Mouse (Mus musculus) brain, embryonic 14.5 days (tissue): ENCODE data around the gene Ubxn10. TPM values are rescaled to one million over a fixed set of nuclear protein-coding genes. Genes with fewer than 3 reads are reported as not detected.
A peak's percentile ranks its signal among the peaks of the same experiment; 100 is the strongest.

Source experiments
- DNase-seq: peaks from one replicate; pipeline ENCODE4 v3.0.0-alpha.2; 2011; ENCODE audit warnings: low read depth
- CTCF ChIP-seq: fragments of 200-500 bp; IDR thresholded peaks from 2 replicates; pipeline ENCODE4 v1.5.1; 2012; ENCODE audit warnings: inconsistent platforms, mild to moderate bottlenecking, moderate library complexity, borderline replicate concordance; ENCODE audit not compliant: insufficient read depth, insufficient read length; ENCODE audit errors: extremely low read depth
- POLR2A ChIP-seq: fragments of 200-500 bp; IDR thresholded peaks from 2 replicates; pipeline ENCODE4 v1.6.1; 2012; ENCODE audit warnings: mild to moderate bottlenecking, inconsistent platforms, borderline replicate concordance; ENCODE audit not compliant: poor library complexity, insufficient read depth, insufficient read length, severe bottlenecking; ENCODE audit errors: extremely low read depth
- polyA plus RNA-seq: library from polyadenylated mRNA; depleted of rRNA; stranded (reverse); fragments of >200 nt; gene quantifications from 2 replicates; pipeline ENCODE4 v1.2.3, GENCODE M21; 2012

Ubxn10 gene
- polyA plus RNA-seq, 1 experiment: 5.3 TPM

- no peak for TF ChIP-seq POLR2A
- no peak for TF ChIP-seq CTCF
- DNase-seq: no peak
These were observed 39.7 kb downstream of the Ubxn10 start for GRCm38 (mm10) chr4:138697166-138697860.

- peak; percentile 85 for DNase-seq
- TF ChIP-seq CTCF (no peak), POLR2A (no peak)
These were observed 40.2 kb downstream of the Ubxn10 start for GRCm38 (mm10) chr4:138696720-138697119.

DNA sequence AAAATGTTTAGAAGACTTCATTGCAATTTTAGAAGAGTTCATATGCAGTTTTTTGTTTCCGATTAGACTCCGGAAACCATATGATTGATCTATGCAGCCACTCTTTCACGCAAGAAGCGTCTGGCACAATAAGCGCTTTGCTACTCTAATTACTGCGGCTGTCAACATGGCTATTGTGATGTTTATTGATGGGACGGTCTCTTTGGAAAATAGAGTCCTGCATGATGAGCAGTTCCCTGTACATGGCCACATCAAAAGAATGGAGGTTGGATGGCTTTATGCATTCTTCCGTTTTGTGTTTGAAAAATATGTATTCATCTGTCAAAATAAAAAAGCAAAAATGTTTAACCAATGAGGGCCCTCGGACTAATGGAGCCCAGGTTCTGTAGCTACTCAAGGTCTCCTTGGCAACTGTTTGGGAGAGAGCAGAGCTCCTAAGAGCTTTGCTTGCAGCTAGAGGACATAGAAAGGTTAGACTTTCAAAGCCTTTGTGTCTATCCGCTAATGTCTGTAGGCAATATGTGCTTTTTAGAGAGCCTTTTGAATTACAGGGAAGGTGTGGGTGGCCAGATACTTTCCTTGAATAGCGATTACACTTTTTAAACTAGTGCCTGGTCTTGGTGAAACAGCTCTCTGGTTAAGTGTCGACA lies 43.8 kb downstream of the Ubxn10 start:
- TF ChIP-seq POLR2A (no peak), CTCF (no peak)
- peak; percentile 71 for DNase-seq

DNA sequence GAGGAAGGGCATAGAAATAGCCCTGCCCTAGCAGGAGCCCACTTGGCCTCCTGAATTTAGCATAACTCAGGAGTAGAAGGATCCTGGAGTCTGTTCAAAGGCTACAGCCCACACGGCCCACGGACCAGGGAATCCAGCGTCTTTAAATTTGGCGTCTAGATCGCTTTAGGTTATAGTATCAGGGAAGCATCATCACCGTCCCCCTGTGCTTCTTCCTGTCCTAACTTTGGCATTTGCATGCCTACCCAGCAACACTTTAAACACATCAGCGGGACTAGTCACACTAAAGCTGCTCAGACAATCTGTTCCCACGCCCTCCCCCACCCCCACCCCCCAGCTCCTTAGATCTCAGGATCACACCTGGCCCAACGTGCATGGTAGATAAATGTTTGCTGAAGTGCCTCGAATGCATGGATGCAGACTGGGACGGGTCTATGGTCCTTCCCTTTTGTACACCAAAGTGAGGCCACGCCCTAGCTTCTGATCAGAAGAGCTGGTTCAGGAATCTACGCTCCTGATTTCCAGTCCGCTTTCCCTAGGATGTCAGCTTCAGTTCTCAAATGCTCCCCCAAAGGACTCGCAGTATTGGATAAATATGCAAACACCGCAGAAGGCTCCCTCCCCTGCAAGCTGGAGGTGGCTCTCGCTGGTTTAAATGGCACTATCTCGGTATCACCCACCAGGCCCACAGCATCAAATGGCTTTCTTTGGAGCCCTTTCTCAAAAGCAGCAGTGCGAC lies 45.4 kb downstream of the Ubxn10 start:
- TF ChIP-seq CTCF (no peak), POLR2A (no peak)
- DNase-seq: no peak

DNA sequence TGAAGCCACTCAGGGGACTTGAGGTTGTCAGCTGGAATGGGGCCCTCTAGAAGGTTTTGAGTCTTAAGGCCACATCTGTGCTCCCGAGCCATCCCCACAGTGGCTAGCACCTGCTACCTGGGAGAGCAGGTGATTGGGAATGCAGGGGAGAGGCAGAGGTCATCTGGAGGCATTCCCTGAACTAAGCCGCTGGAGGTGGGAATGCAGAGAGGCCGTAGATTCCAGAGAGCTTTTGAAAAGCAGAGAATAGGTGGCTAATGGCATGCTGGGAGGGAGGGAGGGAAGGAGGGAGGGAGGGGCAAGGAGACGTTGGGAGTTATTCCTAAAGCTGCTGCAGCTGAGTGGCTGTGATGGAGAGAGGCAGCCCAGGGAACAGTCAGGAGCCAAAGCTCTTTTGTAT lies 46.4 kb downstream of the Ubxn10 start:
- DNase-seq: no peak
- TF ChIP-seq POLR2A: no peak
- no peak for TF ChIP-seq CTCF

- DNase-seq: peak; percentile 94
- no peak for TF ChIP-seq POLR2A
- no peak for TF ChIP-seq CTCF
These were observed 47.9 kb downstream of the Ubxn10 start for GRCm38 (mm10) chr4:138689094-138689512.

- no peak for TF ChIP-seq POLR2A
- TF ChIP-seq CTCF: no peak
- DNase-seq: no peak
These were observed 51.2 kb downstream of the Ubxn10 start for GRCm38 (mm10) chr4:138685813-138686212.

DNA sequence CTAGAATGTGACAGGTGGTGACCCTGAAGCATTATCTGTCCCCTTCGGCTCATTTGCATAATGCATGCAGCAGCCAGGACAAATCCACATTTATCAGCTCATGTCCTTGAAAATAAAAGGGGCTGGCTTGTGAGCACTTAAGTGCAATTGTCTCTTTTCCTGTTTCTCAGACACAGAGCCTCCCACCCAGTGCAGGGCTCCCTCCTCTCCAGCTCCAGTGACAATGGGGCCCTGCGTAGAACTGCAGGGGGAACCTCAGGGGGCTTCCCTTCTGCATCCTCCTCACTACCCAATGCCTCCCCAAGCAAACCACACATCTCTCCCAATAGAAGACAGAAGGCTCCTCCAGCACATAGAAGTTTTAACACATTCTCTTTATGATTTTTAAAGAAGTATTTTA lies 54.2 kb downstream of the Ubxn10 start:
- no peak for DNase-seq
- TF ChIP-seq POLR2A: no peak
- no peak for TF ChIP-seq CTCF

DNA sequence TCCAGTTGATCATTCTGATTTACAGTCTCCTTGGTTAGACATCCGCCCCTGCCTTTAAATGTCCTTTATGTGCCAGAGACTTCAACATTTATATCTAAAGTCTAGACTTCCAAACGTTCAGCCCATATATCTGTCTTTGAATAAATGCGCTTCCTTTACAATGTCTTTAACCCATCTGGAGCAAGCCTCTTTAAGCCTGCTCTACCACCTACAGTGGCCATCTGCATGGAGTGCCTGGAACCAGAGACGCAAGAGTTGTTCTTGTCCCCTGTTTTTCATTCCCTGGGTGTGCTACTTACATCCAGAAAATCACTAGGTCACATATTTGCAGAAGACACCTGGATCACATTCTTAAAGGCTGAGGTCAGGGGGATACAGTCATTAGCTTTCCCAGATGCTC lies 56.8 kb downstream of the Ubxn10 start:
- TF ChIP-seq POLR2A (no peak), CTCF (no peak)
- no peak for DNase-seq

GRCm38 (mm10) chr4:138677579-138677978 lies 59.4 kb downstream of the Ubxn10 start:
- peak; percentile 90 for DNase-seq
- TF ChIP-seq CTCF (no peak), POLR2A (no peak)

GRCm38 (mm10) chr4:138676480-138676879 lies 60.5 kb downstream of the Ubxn10 start:
- TF ChIP-seq POLR2A: no peak
- TF ChIP-seq CTCF: no peak
- no peak for DNase-seq
